Mouse (Mus musculus) c-Kit-negative CD71-positive TER-119-positive erythroid progenitor cells, embryonic 14.5 days (primary cell): ENCODE results near the gene Olfr508.
"Not testable (repeated sequence)": the region's sequence is repeated elsewhere in the genome, so short reads cannot be mapped to it uniquely, and the experiment has no call there.

ENCODE experiments used
- DNase-seq: peaks from one replicate; pipeline ENCODE4 v3.0.0-alpha.2; 2013; ENCODE audit warnings: low read depth, low spot score

The Olfr508 gene

GRCm38 (mm10) chr7:108629694-108630093, at the start of gene Olfr508:
TSS of gene Olfr508 (plus strand) at chr7:108629994.
- no peak for DNase-seq

- no peak for DNase-seq
Observed at GRCm38 (mm10) chr7:108589797-108590196, 40.0 kb upstream of the Olfr508 start.

GRCm38 (mm10) chr7:108601916-108602315, 27.9 kb upstream of the Olfr508 start:
- not testable (repeated sequence) for DNase-seq

- no peak for DNase-seq
Observed at GRCm38 (mm10) chr7:108610487-108610886, 19.3 kb upstream of the Olfr508 start, which contains the start of gene Olfr506. TSS of gene Olfr506 (plus strand) at chr7:108610787.

GRCm38 (mm10) chr7:108614110-108614509, 15.7 kb upstream of the Olfr508 start:
- no peak for DNase-seq

- not testable (repeated sequence) for DNase-seq
Observed at GRCm38 (mm10) chr7:108616781-108617180, 13.0 kb upstream of the Olfr508 start.

GRCm38 (mm10) chr7:108621514-108621913, 8.3 kb upstream of the Olfr508 start, which contains the start of gene Olfr507:
TSS of gene Olfr507 (plus strand) at chr7:108621814.
- DNase-seq = no peak

GRCm38 (mm10) chr7:108651806-108652205, 22.0 kb downstream of the Olfr508 start, which contains the start of gene Olfr509:
TSS of gene Olfr509 (minus strand) at chr7:108651906.
- DNase-seq = no peak

- DNase-seq = no peak
Observed at GRCm38 (mm10) chr7:108662419-108662818, 32.6 kb downstream of the Olfr508 start.

- no peak for DNase-seq
Observed at GRCm38 (mm10) chr7:108666118-108666517, 36.3 kb downstream of the Olfr508 start, which contains the start of gene Olfr510. TSS of gene Olfr510 (plus strand) at chr7:108666418.

GRCm38 (mm10) chr7:108671058-108671457, 41.3 kb downstream of the Olfr508 start:
- DNase-seq = no peak

GRCm38 (mm10) chr7:108678886-108679285, 49.1 kb downstream of the Olfr508 start:
- no peak for DNase-seq
